Mouse (Mus musculus): ENCODE measurements at regions not wholly inside any gene's neighbourhood (a gene's known extent, or its start where the extent isn't known, plus 50 kb on each side); places are given as distances from the start of the nearest gene placed in this dataset.

- no peaks in the 10 kb centered on the region for H3K27me3 ChIP-seq (ENCODE audit: control insufficient read depth, insufficient read depth, low read length)
- H3K27ac ChIP-seq (replicated peaks; ENCODE audit: low read depth, low read length): no peak overlapping the region
- H3K36me3 ChIP-seq (ENCODE audit: control insufficient read depth, insufficient read depth, low read length): no peaks in the 10 kb centered on the region
- TF ChIP-seq POLR2A (IDR thresholded peaks at IDR 0.05; ENCODE audit: borderline replicate concordance, extremely low read depth, insufficient read depth, insufficient read length): no peak
- H3K4me3 ChIP-seq (replicated peaks; ENCODE audit: low read length): no peak overlapping the region
- H3K9me3 ChIP-seq (ENCODE audit: control insufficient read depth, low read length): no peaks in the 10 kb centered on the region
- DNase-seq (ENCODE audit: low spot score) (no peak), ATAC-seq (ENCODE audit: low FRiP score, low read depth) (no peak)
- no peaks in the 10 kb centered on the region for H3K4me1 ChIP-seq (ENCODE audit: control insufficient read depth, insufficient read depth, low read length)
- no peak overlapping the region for H3K4me2 ChIP-seq (replicated peaks; ENCODE audit: low read depth, low read length, severe bottlenecking)
- 79% methylated on average over 5 of the region's 5 CpGs for WGBS
- H3K9ac ChIP-seq (ENCODE audit: low read depth, low read length, severe bottlenecking): no peak overlapping the region
These were observed 54.3 kb upstream of the Plcl2 start for GRCm38 (mm10) chr17:50454917-50455316.

- no peak for TF ChIP-seq POLR2A (IDR thresholded peaks at IDR 0.05; ENCODE audit: borderline replicate concordance, extremely low read depth, insufficient read depth, insufficient read length)
- Histone ChIP-seq H3K4me3 (replicated peaks; ENCODE audit: low read length) (no peak overlapping the region), H3K36me3 (ENCODE audit: control insufficient read depth, insufficient read depth, low read length) (no peaks in the 10 kb centered on the region), H3K4me1 (ENCODE audit: control insufficient read depth, insufficient read depth, low read length) (no peaks in the 10 kb centered on the region), H3K9me3 (ENCODE audit: control insufficient read depth, low read length) (no peaks in the 10 kb centered on the region), H3K9ac (ENCODE audit: low read depth, low read length, severe bottlenecking) (no peak overlapping the region), H3K27ac (replicated peaks; ENCODE audit: low read depth, low read length) (no peak overlapping the region), H3K4me2 (replicated peaks; ENCODE audit: low read depth, low read length, severe bottlenecking) (no peak overlapping the region), H3K27me3 (ENCODE audit: control insufficient read depth, insufficient read depth, low read length) (no peaks in the 10 kb centered on the region)
- WGBS: 87% methylated on average over 10 of the region's 10 CpGs
- DNase-seq (ENCODE audit: low spot score): no peak
- ATAC-seq (ENCODE audit: low FRiP score, low read depth): no peak
These were observed 53.5 kb upstream of the Plcl2 start for GRCm38 (mm10) chr17:50455719-50456118.

- ATAC-seq (ENCODE audit: low FRiP score, low read depth) (no peak), DNase-seq (ENCODE audit: low spot score) (no peak)
- Histone ChIP-seq H3K9me3 (ENCODE audit: control insufficient read depth, low read length) (no peaks in the 10 kb centered on the region), H3K4me2 (replicated peaks; ENCODE audit: low read depth, low read length, severe bottlenecking) (no peak overlapping the region), H3K36me3 (ENCODE audit: control insufficient read depth, insufficient read depth, low read length) (no peaks in the 10 kb centered on the region), H3K4me1 (ENCODE audit: control insufficient read depth, insufficient read depth, low read length) (no peaks in the 10 kb centered on the region), H3K27ac (replicated peaks; ENCODE audit: low read depth, low read length) (no peak overlapping the region), H3K27me3 (ENCODE audit: control insufficient read depth, insufficient read depth, low read length) (no peaks in the 10 kb centered on the region), H3K4me3 (replicated peaks; ENCODE audit: low read length) (no peak overlapping the region), H3K9ac (ENCODE audit: low read depth, low read length, severe bottlenecking) (no peak overlapping the region)
- WGBS: 89% methylated on average over 6 of the region's 6 CpGs
- no peak for TF ChIP-seq POLR2A (IDR thresholded peaks at IDR 0.05; ENCODE audit: borderline replicate concordance, extremely low read depth, insufficient read depth, insufficient read length)
These were observed 52.0 kb upstream of the Plcl2 start for GRCm38 (mm10) chr17:50457053-50457697.

- no peak for DNase-seq (ENCODE audit: low spot score)
- H3K9ac ChIP-seq (ENCODE audit: low read depth, low read length, severe bottlenecking): no peak overlapping the region
- H3K4me1 ChIP-seq (ENCODE audit: control insufficient read depth, insufficient read depth, low read length): no peaks in the 10 kb centered on the region
- H3K4me2 ChIP-seq (replicated peaks; ENCODE audit: low read depth, low read length, severe bottlenecking): no peak overlapping the region
- TF ChIP-seq POLR2A (IDR thresholded peaks at IDR 0.05; ENCODE audit: borderline replicate concordance, extremely low read depth, insufficient read depth, insufficient read length): no peak
- H3K9me3 ChIP-seq (ENCODE audit: control insufficient read depth, low read length): no peaks in the 10 kb centered on the region
- ATAC-seq (ENCODE audit: low FRiP score, low read depth): no peak
- 80% methylated on average over 4 of the region's 4 CpGs for WGBS
- no peak overlapping the region for H3K4me3 ChIP-seq (replicated peaks; ENCODE audit: low read length)
- H3K36me3 ChIP-seq (ENCODE audit: control insufficient read depth, insufficient read depth, low read length): no peaks in the 10 kb centered on the region
- no peak overlapping the region for H3K27ac ChIP-seq (replicated peaks; ENCODE audit: low read depth, low read length)
- H3K27me3 ChIP-seq (ENCODE audit: control insufficient read depth, insufficient read depth, low read length): no peaks in the 10 kb centered on the region
These were observed 51.0 kb upstream of the Plcl2 start for GRCm38 (mm10) chr17:50458232-50458631.
